Mouse (Mus musculus) erythroblast, embryonic 14.5 days (primary cell): Measurements from ENCODE around the gene Ank3.

Experiments used
- GATA1 ChIP-seq: IDR thresholded peaks from 2 replicates; pipeline ENCODE4 v1.6.1; 2012; ENCODE audit warnings: low read length, inconsistent platforms, mixed read lengths
- TAL1 ChIP-seq: IDR thresholded peaks from 3 replicates; pipeline ENCODE4 v1.6.1; 2012; ENCODE audit warnings: low read length, inconsistent platforms, mixed read lengths

DNA sequence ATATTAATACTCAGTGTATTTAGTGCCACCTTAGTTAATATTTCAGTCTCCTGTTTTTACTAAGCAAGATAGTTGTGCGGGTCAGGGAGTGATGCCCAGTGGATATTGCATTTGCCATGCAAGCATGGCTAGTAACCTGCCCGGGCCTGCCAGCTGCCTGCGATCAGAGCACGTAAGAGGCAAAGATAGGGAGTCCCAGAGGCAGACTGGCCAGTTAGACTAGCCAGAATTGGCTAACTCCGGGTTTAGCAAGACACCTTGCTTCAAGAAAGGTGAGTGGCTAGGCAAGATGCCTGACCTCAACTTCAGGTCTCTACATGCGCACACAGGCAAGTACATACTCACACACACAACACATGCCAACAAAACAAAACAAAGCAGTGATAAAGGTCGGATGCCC is 563.7 kb downstream of the Ank3 start:
- TF ChIP-seq GATA1: no peak
- TF ChIP-seq TAL1: no peak
